Mouse (Mus musculus) heart, postnatal 0 days (tissue): Measurements from ENCODE around the gene Cdkn2aipnl.

Experiments
- CTCF ChIP-seq: IDR thresholded peaks from 2 replicates; pipeline ENCODE4 v1.5.1; 2016; ENCODE audit warnings: antibody characterized with exemption, control low read depth, low read depth
- EP300 ChIP-seq: IDR thresholded peaks from 2 replicates; pipeline ENCODE4 v1.6.1; 2016; ENCODE audit warnings: antibody characterized with exemption, low read depth

GRCm38 (mm10) chr11:51925595-51925994 is 41.9 kb upstream of the Cdkn2aipnl start:
- TF ChIP-seq CTCF (no peak), EP300 (no peak)
